Mouse (Mus musculus) C2C12 (cell line): ENCODE results near the gene Nme3. TPM values are rescaled to one million over a fixed set of nuclear protein-coding genes. Genes with fewer than 3 reads are reported as not detected.
A peak's percentile ranks its signal among the peaks of the same experiment; 100 is the strongest.
"Not testable (repeated sequence)": the region's sequence is repeated elsewhere in the genome, so short reads cannot be mapped to it uniquely, and the experiment has no call there.

Experiments used
- H3K27me3 ChIP-seq: one replicate; pipeline ENCODE4 v1.6.1; 2011; ENCODE audit not compliant: control insufficient read depth, insufficient read depth, insufficient read length
- H3K36me3 ChIP-seq: one replicate; pipeline ENCODE4 v1.6.1; 2011; ENCODE audit not compliant: control insufficient read depth, insufficient read depth
- H3K4me3 ChIP-seq: one replicate; pipeline ENCODE4 v1.5.1; 2011; ENCODE audit warnings: mild to moderate bottlenecking, control low read depth; ENCODE audit not compliant: poor library complexity, insufficient read depth, severe bottlenecking
- H3K79me2 ChIP-seq: one replicate; pipeline ENCODE4 v1.6.1; 2011; ENCODE audit not compliant: control insufficient read depth, insufficient read depth
- H3K79me3 ChIP-seq: one replicate; pipeline ENCODE4 v1.6.1; 2011; ENCODE audit warnings: low read depth, control low read depth
- H3ac ChIP-seq: one replicate; pipeline ENCODE3; 2011; ENCODE audit warnings: low read depth; ENCODE audit not compliant: control insufficient read depth, insufficient read length
- CEBPB ChIP-seq: IDR thresholded peaks from one replicate; pipeline ENCODE4 v1.6.1; 2011; ENCODE audit warnings: low read depth, mild to moderate bottlenecking, control low read depth, moderate library complexity
- CTCF ChIP-seq: IDR thresholded peaks from one replicate; pipeline ENCODE4 v1.5.1; 2011; ENCODE audit not compliant: control insufficient read depth, insufficient read depth, insufficient read length
- FOSL1 ChIP-seq: IDR thresholded peaks from one replicate; pipeline ENCODE4 v1.8.0; 2011; ENCODE audit warnings: mild to moderate bottlenecking, low read length; ENCODE audit not compliant: poor library complexity, insufficient read depth, severe bottlenecking
- MAX ChIP-seq: IDR thresholded peaks from one replicate; pipeline ENCODE4 v1.6.1; 2011; ENCODE audit warnings: mild to moderate bottlenecking, control low read depth
- MYOD1 ChIP-seq: IDR thresholded peaks from one replicate; pipeline ENCODE4 v1.6.1; 2011; ENCODE audit warnings: low read depth; ENCODE audit not compliant: control insufficient read depth, insufficient read length
- MYOG ChIP-seq: IDR thresholded peaks from one replicate; pipeline ENCODE4 v1.6.1; 2011; ENCODE audit not compliant: control insufficient read depth, insufficient read length; ENCODE audit errors: extremely low read depth
- USF1 ChIP-seq: IDR thresholded peaks from one replicate; pipeline ENCODE4 v1.6.1; 2011; ENCODE audit warnings: low read depth, mild to moderate bottlenecking, control low read depth, moderate library complexity
- polyA plus RNA-seq: library from polyadenylated mRNA; unstranded; fragments of >200 nt; fragmentation: generic; extraction: Trizol; gene quantifications from one replicate; pipeline ENCODE4 v1.2.1, GENCODE M21; 2012; ENCODE audit warnings: missing spikeins

Gene Nme3
- polyA plus RNA-seq, 1 experiment = 19.8 TPM

- TF ChIP-seq USF1 (no peak), MAX (peak; percentile 19)
- no peaks in the 10 kb centered on the region for H3K27me3 ChIP-seq
Observed at GRCm38 (mm10) chr17:24936259-24937237, 40.2 kb downstream of the Nme3 start, which contains the start of gene Mapk8ip3. TSS of gene Mapk8ip3 (minus strand) at chr17:24936977.

DNA sequence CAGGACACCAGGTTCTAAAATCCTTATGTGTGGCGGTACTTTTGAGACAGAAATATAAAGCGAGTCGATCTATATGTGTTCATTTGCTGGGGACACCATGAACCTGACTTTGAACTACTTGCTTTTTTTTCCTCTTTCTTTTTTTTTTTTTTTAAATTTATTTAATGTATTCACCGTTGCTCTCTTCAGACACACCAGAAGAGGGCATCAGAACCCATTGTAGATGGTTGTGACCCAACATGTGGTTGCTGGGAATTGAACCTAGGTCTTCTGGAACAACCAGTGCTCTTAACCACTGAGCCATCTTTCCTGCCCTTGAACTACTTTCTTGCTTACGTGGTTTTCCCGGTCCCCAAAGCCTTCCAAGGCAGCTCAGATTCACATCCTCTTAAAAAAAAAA lies 41.0 kb downstream of the Nme3 start:
- peak overlapping the region; percentile 55 for H3ac ChIP-seq
- TF ChIP-seq CTCF = no peak
- H3K79me2 ChIP-seq = peaks cover 45% of the 10 kb centered on the region
- H3K4me3 ChIP-seq = no peak overlapping the region
- H3K36me3 ChIP-seq = peaks cover 21% of the 10 kb centered on the region
- peaks cover 40% of the 10 kb centered on the region for H3K79me3 ChIP-seq
- no peaks in the 10 kb centered on the region for H3K27me3 ChIP-seq

More at GRCm38 (mm10) chr17:24936259-24937237, 40.2 kb downstream of the Nme3 start, which contains the start of gene Mapk8ip3:
- H3K4me3 ChIP-seq = peak within 1 kb of the TSS; percentile 78
- H3ac ChIP-seq = peak within 1 kb of the TSS; percentile 84
- peaks cover 53% of the 10 kb centered on the region for H3K79me2 ChIP-seq
- peaks cover 45% of the 10 kb centered on the region for H3K79me3 ChIP-seq
- H3K36me3 ChIP-seq = peaks cover 21% of the 10 kb centered on the region

DNA sequence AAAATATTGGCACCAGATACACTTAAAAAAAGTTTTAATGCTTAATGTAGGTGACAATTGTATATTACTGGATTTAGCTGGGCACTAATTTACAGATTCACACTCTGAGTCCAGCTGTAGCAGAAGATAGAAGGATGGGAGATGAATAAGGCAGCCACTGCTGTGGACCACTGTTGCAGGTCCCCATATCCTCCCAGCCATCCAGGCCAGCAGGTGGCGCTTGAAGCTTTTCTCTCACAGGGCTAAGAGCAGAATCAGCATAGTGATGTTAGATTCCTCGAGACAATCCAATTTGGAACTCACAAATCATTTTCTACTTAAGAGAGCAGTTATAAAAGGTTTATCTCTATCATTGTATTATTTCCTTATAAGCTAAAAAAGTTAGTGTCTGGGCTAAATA lies 46.2 kb downstream of the Nme3 start:
- H3K36me3 ChIP-seq = peaks cover 47% of the 10 kb centered on the region
- H3K4me3 ChIP-seq, H3K79me2 ChIP-seq: not testable (repeated sequence)

GRCm38 (mm10) chr17:24943036-24943435 lies 46.7 kb downstream of the Nme3 start:
- no peaks in the 10 kb centered on the region for H3K27me3 ChIP-seq
- H3K4me3 ChIP-seq = no peak overlapping the region
- no peaks in the 10 kb centered on the region for H3K79me2 ChIP-seq
- no peak for TF ChIP-seq CEBPB
- no peak for TF ChIP-seq MYOG
- TF ChIP-seq CTCF = no peak
- no peak for TF ChIP-seq MYOD1
- no peak for TF ChIP-seq FOSL1
- TF ChIP-seq USF1 = no peak
- no peak for TF ChIP-seq MAX
- H3ac ChIP-seq = no peak overlapping the region
- peaks cover 48% of the 10 kb centered on the region for H3K36me3 ChIP-seq
- H3K79me3 ChIP-seq = no peaks in the 10 kb centered on the region

More for the DNA sequence above, 46.2 kb downstream of the Nme3 start:
- not testable (repeated sequence) for H3ac ChIP-seq, H3K27me3 ChIP-seq, H3K79me3 ChIP-seq

- not testable (repeated sequence) for H3K27me3 ChIP-seq
Observed at GRCm38 (mm10) chr17:24943589-24943988, 47.3 kb downstream of the Nme3 start.

More at GRCm38 (mm10) chr17:24943589-24943988, 47.3 kb downstream of the Nme3 start:
- not testable (repeated sequence) for H3K79me3 ChIP-seq, H3ac ChIP-seq, H3K79me2 ChIP-seq, H3K4me3 ChIP-seq
- H3K36me3 ChIP-seq = peaks cover 51% of the 10 kb centered on the region

Other genes starting within 250 kb of the Nme3 start
- 10.0 TPM for gene Slc9a3r2, start 246.2 kb upstream of the Nme3 start, polyA plus RNA-seq
- 0.42 TPM for gene Npw, start 238.0 kb upstream of the Nme3 start, polyA plus RNA-seq
- gene Zfp598, start 226.8 kb upstream of the Nme3 start, polyA plus RNA-seq = 34.6 TPM
- 0.61 TPM for gene Syngr3, start 206.5 kb upstream of the Nme3 start, polyA plus RNA-seq
- gene Gfer, start 200.3 kb upstream of the Nme3 start, polyA plus RNA-seq = 62.8 TPM
- gene Noxo1, start 200.3 kb upstream of the Nme3 start, polyA plus RNA-seq = 0.34 TPM
- gene Tbl3, start 188.8 kb upstream of the Nme3 start, polyA plus RNA-seq = 83.8 TPM
- gene Rnf151, start 178.4 kb upstream of the Nme3 start, polyA plus RNA-seq = 1.8 TPM
- gene Rps2, start 178.4 kb upstream of the Nme3 start, polyA plus RNA-seq = 381 TPM
- gene Ndufb10, start 172.0 kb upstream of the Nme3 start, polyA plus RNA-seq = 343 TPM
- 0.06 TPM for gene Rpl3l, start 168.7 kb upstream of the Nme3 start, polyA plus RNA-seq
- 57.8 TPM for gene Msrb1, start 159.9 kb upstream of the Nme3 start, polyA plus RNA-seq
- not detected for gene Hs3st6, start 143.5 kb upstream of the Nme3 start, polyA plus RNA-seq
- not detected for gene Meiob, start 92.2 kb upstream of the Nme3 start, polyA plus RNA-seq
- 30.4 TPM for gene Hagh, start 56.4 kb upstream of the Nme3 start, polyA plus RNA-seq
- 5.5 TPM for gene Fahd1, start 46.1 kb upstream of the Nme3 start, polyA plus RNA-seq
- gene Igfals, start 30.5 kb upstream of the Nme3 start, polyA plus RNA-seq = 0.06 TPM
- 66.5 TPM for gene Nubp2, start 10.2 kb upstream of the Nme3 start, polyA plus RNA-seq
- gene Spsb3, start 9.9 kb upstream of the Nme3 start, polyA plus RNA-seq = 37.0 TPM
- gene Eme2, start 1.4 kb upstream of the Nme3 start, polyA plus RNA-seq = 11.2 TPM
- 107 TPM for gene Mrps34, start 1.4 kb upstream of the Nme3 start, polyA plus RNA-seq
- 17.7 TPM for gene Mapk8ip3, start 40.5 kb downstream of the Nme3 start, polyA plus RNA-seq
- 57.4 TPM for gene Jpt2, start 64.2 kb downstream of the Nme3 start, polyA plus RNA-seq
- 4.3 TPM for gene Cramp1l, start 119.3 kb downstream of the Nme3 start, polyA plus RNA-seq
- 7.5 TPM for gene Ift140, start 119.6 kb downstream of the Nme3 start, polyA plus RNA-seq
- 0.37 TPM for gene Tmem204, start 187.1 kb downstream of the Nme3 start, polyA plus RNA-seq
- gene Telo2, start 219.5 kb downstream of the Nme3 start, polyA plus RNA-seq = 18.3 TPM
- gene Ptx4, start 224.3 kb downstream of the Nme3 start, polyA plus RNA-seq = not detected
- gene Clcn7, start 236.9 kb downstream of the Nme3 start, polyA plus RNA-seq = 19.9 TPM